Mouse (Mus musculus) v-Abl transformed pro-B cells (cell line): ENCODE data around the gene Ccdc13.

Experiments
- in situ Hi-C, 2 experiments: fragments of 400-800 bp; cut with MboI; formaldehyde crosslinking; loops; one replicate each; pipeline ENCODE4 v1.15.1; 2025; ENCODE audit not compliant: unreplicated experiment in 2 of 2

Ccdc13 gene

DNA sequence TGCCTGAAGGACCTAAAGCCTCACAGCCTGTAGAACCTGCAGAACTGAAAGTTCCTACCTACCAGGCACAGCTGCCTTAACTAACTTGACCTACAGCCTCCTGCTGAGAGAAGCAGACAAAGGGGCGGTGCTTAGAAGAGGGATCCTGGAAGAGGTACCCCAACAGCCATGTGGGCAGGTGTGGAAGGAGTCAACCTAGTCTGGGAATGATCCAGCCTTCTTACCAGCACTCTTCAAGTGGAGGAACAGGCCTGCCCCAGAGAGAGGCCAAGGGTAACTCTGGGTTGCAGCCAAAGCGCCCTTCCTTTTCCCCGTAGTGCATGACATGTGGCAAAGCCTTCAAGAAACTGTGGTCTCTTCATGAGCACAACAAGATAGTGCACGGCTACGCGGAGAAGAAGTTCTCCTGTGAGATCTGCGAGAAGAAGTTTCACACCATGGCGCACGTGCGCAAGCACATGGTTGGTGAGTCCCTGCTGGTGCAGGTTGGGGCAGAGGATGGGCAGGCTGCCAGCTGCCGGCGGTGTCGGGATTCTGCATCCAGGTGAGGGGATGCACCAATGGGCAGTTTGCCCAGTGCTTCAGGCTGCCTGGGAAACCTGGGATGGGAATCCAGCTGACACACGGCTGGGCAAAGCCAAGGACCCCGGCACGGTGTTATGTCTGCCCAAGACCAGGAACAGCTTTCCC is 74.0 kb downstream of the Ccdc13 start:
- in situ Hi-C loops: no loop called here

DNA sequence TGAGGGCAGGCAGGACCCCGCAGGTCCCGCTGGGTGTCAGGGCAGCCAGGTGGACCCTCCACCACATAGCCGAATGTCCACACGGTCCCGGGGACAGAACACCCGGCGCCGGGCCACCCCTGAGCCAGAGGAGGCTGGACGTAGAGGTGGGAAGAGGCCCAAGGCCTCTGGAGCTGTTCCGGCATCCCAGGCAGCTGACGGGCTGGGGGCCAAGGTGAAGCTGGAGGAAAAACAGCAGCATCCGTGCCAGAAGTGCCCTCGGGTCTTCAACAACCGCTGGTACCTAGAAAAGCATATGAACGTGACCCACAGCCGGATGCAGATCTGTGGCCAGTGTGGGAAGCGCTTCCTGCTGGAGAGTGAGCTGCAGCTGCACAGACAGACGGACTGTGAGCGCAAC is 75.5 kb downstream of the Ccdc13 start:
- in situ Hi-C loops: no loop called here

DNA sequence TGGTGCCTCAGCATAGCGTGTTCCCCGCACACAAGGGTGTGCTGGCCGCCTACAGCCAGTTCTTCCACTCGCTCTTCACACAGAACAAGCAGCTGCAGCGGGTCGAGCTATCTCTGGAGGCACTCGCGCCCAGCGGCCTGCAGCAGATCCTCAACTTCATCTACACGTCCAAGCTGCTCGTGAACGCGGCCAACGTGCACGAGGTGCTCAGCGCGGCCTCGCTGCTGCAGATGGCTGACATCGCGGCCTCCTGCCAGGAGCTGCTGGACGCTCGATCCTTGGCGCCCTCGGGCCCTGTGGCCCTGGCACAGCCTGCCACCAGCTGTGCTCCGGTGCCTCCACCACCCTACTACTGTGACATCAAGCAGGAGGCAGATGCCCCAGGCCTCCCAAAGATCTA is 76.5 kb downstream of the Ccdc13 start:
- in situ Hi-C loops: no loop called here

DNA sequence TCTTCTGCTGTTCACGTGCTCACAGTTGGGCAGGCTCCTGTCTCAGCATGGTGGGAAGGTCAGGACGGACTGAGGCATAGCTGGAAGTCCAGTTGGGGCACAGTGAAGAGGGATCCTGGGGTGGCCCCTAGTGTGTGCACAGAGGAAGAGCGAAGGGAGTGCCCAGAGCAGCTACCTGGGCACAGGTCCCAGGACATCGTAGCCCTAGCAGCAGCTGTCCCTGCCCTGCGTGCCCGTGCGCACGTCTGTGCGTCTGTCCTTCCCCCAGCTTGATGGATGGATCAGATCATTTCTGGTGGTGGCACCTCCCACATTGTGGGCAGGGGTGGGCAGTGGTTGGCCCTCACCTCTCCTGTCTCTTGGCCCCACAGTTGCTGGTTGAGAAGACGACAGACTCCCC is 77.0 kb downstream of the Ccdc13 start:
- in situ Hi-C loops: no loop called here

DNA sequence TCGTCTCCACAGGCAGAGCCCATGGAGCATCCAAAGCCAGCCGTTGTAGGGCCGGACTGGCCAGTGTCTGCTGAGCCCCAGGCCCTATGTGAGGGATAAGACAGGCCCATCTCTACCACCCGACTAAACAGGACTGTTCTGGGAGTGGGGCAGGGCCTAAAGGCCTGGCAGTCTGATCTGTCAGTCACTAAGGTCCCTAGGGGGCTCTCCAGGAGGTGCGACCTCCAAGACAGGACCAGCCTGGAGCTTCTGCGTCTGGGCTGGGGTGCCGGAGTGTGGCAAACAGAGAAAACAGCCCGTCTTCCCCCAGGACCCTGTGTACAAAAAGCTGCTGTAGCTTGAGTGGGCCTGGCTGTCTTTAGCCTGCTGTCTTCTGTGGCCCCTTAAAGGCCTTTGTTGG is 77.5 kb downstream of the Ccdc13 start:
- in situ Hi-C loops: no loop called here

DNA sequence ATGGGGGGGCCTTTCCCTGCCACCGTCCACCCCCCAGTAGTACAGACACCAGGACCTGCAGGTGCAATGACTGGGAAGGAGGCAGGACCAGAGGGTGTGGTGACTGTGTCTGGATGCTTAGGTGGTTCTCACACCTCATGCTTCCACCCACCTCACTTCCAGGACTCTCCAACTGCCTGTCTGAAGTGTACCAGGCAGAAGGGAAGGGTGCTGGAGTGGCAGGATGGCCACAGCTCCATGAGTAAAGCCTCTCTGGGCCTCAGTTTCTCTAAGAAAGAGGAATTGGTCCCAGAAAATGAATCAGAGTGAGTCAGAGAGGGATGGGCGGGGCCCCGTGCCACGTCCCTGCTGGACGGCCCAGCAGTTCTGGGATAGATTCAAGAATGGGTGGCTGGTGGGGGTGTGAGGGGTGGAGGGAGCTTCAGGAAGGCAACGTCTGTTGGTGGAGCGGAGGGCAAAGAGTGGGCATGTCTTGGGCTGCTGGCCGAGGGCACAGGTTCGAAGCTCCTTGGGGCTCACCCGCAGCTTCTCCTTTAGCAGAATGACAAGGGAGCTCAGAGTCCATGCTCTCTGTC is 78.1 kb downstream of the Ccdc13 start:
- in situ Hi-C loops: no loop called here

DNA sequence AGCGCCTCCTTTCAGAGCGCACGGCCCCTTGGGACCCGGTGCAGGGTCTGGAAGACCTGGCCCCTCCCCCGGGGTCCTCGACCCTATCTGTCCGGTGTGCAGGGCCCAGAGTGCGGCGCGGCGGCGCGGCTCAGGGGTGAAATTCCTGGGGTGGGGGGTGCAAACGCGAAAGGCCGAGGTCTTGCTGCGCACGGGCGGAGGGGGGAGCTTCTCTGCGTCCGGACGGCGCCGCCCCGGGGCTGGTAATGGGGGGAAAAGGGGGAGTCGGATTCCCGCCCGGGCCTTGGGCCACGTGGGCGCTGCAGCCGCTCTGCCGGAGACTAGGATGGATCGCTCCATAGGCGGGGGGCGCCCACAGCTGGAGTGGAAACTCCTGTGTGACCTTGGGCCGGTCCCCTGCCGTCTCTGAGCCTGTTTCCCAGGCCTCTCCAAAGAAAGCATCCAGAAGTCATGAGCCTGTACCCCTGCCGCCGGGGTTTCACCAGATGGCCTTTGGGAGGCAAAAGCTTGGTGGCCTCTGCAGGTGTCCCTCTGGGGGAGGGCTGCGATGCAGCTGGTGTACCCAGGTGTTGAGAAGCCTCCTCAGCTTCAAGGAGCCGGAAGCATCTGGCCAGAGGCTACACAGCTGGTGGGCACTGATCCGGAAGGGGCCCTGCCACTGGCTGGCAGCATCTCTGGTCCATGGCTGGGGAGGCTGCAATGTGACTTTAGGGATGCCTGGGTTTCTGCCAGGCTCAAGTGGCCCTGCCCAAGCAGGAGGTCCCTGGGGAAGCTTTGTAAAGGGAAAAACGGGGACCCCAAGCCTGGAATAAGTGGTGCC is 78.8 kb downstream of the Ccdc13 start:
- in situ Hi-C loops: no loop called here

DNA sequence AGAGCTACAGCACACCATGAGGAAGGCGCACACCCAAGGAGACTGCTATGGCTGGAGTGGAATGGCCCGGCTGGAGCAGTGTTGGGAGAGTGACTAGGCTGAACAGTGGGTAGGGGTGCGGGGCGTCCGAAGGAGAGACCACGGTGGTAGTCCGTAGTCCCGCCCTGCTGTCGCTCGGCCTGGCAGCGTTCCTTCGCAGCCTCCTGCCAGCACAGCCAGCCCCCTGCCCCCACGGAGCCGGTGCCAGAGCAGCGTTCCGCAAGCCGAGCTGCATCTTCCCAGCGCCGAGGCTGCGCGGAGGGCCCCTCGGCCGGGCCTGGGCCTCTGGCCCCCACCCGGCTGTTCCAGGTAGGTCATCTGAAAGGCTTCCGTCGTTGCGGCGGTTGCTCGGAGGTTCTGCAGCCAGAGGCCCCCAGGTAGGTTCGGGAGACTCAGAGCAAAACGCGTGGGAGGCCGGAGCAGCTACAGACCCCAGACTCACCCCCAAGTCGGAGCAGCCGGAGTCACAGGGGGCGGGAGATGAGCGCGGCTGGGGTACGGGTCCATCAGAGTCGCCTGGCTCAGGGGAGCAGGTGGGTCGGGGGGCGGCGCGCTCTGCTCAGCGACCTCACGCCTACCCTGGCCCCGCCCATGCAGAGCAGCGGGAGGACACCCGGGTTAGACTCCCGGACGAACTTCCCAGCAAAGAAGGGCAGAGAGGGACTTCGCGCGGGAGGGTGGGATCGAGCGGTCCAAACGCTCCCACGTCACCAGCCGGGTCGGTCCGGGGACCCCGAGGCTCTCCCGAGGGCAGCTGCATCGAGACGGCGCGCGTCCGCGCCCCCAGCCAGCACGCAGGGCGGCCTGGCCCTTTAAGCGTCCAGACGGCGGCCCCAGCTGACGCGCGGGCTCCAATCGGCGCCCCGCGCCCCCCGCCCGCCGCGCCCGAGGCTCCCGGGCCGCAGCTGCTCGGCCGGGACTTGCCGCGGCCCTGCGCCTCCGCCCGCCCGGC is 79.9 kb downstream of the Ccdc13 start, which contains the start of gene Zfp651:
Gene Zfp651, plus strand, starts transcription at position 240 of the 991 bp plus-strand sequence.
- in situ Hi-C loops: no loop called here

DNA sequence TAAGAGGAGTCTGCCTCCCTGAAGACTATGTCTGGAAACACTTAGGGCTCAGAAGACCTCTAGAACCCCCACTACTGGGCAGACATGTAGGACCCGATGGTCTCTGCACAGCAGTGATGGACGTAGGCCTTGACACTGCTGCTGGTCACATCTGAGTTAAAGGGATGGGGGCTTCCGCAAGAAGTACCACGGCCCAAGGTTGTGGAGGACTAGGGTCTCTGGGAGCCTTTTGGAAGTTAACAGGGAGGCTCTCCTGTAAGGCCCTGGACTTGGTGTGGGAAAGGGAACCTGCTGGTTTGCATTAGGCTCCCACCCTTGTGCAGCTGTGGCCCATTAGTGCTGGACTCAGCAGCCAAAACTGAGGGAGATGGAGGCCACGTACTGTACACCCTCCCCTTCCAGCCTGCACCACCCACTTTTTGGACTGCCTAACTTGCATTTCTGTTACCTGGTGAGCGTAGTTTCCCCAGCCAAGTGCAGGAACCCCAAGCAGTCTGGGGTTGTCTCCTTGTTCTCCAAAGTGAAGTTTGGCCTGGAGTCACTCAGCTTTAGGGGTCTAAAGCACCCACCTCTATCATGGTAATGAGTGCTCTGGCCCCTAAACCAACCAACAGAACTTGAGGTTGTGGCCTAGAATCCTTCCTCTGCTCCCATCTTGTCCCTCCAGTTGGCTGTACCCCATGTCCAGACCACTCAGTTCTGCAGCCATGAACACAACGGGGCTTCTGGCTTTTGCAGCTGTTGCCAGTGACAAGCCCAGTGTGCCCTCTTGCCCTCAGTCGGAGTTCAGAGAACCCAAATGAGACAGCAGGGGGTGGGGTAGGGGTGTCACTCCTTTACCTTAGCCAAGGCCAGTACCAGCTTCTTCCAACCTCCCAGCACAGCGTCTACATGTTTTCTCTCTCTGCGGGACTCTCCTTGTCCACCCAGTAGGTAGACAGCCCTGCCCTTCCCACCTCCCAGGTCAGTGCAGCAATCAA is 81.1 kb downstream of the Ccdc13 start:
- in situ Hi-C loops: no loop called here

DNA sequence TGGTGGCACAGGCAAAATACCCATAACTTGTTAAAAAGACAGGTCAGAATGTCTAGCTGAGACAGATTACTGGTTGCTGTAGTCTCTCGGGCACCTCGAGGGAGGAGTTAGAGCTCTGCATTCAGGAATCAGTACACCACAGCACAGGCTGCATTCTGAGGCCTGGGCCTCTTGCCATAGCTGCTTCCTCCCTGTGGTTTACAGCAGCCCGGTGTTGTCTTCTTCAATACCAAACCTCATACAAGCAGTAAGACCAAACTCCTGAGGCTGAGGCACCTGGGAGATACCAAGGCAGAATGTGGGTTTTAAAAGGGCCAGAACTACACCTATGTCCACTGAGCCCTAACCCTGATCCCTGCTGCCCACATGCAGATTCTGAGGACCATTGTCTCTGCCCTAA is 81.8 kb downstream of the Ccdc13 start:
- in situ Hi-C loops: no loop called here

DNA sequence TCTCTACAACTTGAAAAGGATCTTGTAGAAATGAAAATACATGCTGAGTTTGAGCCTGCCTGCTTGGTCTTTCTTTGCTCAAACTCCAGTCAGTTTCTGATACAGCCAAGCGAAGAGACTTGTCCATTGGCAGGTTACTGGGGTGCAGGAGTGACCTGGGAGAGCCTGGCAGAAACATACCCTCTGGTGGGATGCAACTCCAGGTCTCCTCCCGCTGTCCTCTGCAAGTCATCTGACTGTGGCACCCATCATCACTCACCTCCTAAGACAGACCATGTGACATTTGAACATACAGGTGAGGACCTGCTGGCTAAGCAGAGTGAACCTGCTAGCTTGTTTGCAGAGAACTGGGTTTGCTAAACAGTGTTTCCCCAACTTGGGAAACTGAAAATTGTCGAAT is 82.5 kb downstream of the Ccdc13 start:
- in situ Hi-C loops: no loop called here

DNA sequence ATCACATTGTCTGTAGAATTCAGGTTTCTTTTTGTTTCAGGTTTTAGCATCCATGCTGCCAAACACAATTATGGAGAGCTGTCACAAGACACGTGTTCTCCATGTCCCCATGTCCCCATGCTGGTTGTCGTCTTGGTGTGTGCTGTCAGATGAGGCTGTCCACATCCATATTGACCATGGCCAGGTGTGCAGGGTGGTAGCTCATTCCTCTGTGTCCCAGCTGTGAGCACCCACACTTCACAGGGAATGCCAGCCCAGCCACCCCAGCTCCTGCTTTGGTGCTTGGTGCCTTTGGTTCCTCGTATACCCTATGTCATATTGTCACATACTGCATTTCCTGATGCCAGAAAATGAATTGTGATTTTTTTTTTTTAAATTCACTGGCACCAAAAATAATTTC is 84.6 kb downstream of the Ccdc13 start:
- in situ Hi-C loops: no loop called here

DNA sequence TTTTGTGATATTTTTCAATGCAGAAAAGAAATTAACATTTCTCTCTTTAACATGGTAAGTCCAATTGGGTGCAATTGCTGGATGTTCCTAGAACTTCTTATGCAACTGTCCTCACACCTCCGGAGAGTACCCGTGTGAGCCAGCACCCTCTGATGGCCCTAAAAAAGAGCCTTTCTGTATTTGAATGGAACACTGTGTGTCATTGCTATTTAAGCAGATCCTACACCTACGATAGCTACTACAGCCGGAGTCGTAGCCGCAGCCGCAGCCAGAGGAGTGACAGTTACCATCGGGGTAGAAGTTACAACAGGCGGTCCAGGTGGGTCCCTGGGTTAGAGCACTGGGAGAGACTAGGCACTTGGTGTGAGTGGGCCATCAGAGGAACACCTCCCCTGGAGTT is 86.5 kb downstream of the Ccdc13 start:
- in situ Hi-C loops: no loop called here
